In genomic region chr6:88540093-88540755, GRCm38 (mm10) we compare ENCODE assay signal across 27 mouse cellular contexts. TPM values are rescaled to one million over a fixed set of nuclear protein-coding genes. Genes with fewer than 3 reads are reported as not detected.
A peak's percentile ranks its signal among the peaks of the same experiment; 100 is the strongest.
DNase-seq lines count a peak whose midpoint lies in the region; ATAC-seq and TF ChIP-seq lines count a peak whose summit lies in the region.
"Had no signal": no experiment of that assay in that cellular context is flagged by ENCODE, and none has a peak within 500 bp of the region (broad histone marks: within the 10 kb centered on the region; RNA-seq: fewer than 3 reads in every experiment).

No protein-coding gene starts in this region.

- H3K9ac ChIP-seq in kidney, postnatal 0 days (ENCODE audit: low read depth, low read length), result no peak overlapping the region
- H3K9ac ChIP-seq: embryonic facial prominence, embryonic 13.5 days; heart, embryonic 12.5 days; hindbrain, embryonic 14.5 days; lung, embryonic 15.5 days; midbrain, embryonic 15.5 days; neural tube, embryonic 15.5 days had no signal

- ATAC-seq in kidney, postnatal 0 days (replicated peaks; ENCODE audit: low FRiP score, low read depth), result no peak
- ATAC-seq: forebrain, embryonic 16.5 days; inflammation-experienced regulatory T-cells, adult 6 months; midbrain, embryonic 15.5 days had no signal

- no peaks in the 10 kb centered on the region for H3K36me3 ChIP-seq in kidney, postnatal 0 days (ENCODE audit: insufficient read depth, low read length)
- H3K36me3 ChIP-seq: embryonic facial prominence, embryonic 13.5 days; heart, embryonic 12.5 days; lung, embryonic 15.5 days; midbrain, embryonic 10.5 days; midbrain, embryonic 15.5 days; neural tube, embryonic 15.5 days had no signal

- no peak overlapping the region for H3K4me3 ChIP-seq in cerebellum, adult 2 months (replicated peaks; ENCODE audit: insufficient read depth, low read depth, low read length)
- H3K4me3 ChIP-seq in kidney, postnatal 0 days (replicated peaks; ENCODE audit: low read depth, low read length), result no peak overlapping the region
- no peak overlapping the region for H3K4me3 ChIP-seq in gastrocnemius, adult 2 months
- H3K4me3 ChIP-seq: embryonic facial prominence, embryonic 13.5 days; erythroblast, embryonic 14.5 days; heart, embryonic 12.5 days; lung, embryonic 15.5 days; midbrain, embryonic 10.5 days; midbrain, embryonic 15.5 days; neural tube, embryonic 15.5 days had no signal

- H3K27me3 ChIP-seq in cerebellum, adult 2 months (ENCODE audit: control insufficient read depth, insufficient read depth, low read length), result no peaks in the 10 kb centered on the region
- 0 out of 2 replicates have a peak, but pooled peaks cover 5% of the 10 kb centered on the region for H3K27me3 ChIP-seq in kidney, postnatal 0 days (ENCODE audit: insufficient read depth, low read length)
- H3K27me3 ChIP-seq: midbrain, embryonic 15.5 days; neural tube, embryonic 15.5 days had no signal

- no peaks in the 10 kb centered on the region for H3K9me3 ChIP-seq in kidney, postnatal 0 days (replicated peaks; ENCODE audit: low read length)
- H3K9me3 ChIP-seq: embryonic facial prominence, embryonic 13.5 days; heart, embryonic 12.5 days; lung, embryonic 15.5 days; midbrain, embryonic 10.5 days; midbrain, embryonic 15.5 days; neural tube, embryonic 15.5 days had no signal

- whole genome bisulfite sequencing in cerebellum, adult 2 months, result 25% methylated on average over 2 of the region's 2 CpGs
- WGBS in kidney, postnatal 0 days, result 49% methylated on average over 2 of the region's 2 CpGs

- peak; percentile 61 to 72 for DNase-seq in cerebellum, postnatal 10 days
- no peak for DNase-seq in cerebellum, adult 2 months
- peak; percentile 30 for DNase-seq in kidney, postnatal 0 days (ENCODE audit: low spot score)
- no peak for DNase-seq in kidney, postnatal 25 days
- DNase-seq in urinary bladder, adult 2 months (ENCODE audit: low spot score), result peak; percentile 13
- no peak for DNase-seq in urinary bladder, postnatal 4 days (ENCODE audit: low spot score in 2 of 2)
- DNase-seq in gastrocnemius, adult 2 months, result no peak
- no peak for DNase-seq in kidney, postnatal 10 days
- DNase-seq: cerebellum, adult 9-10 months; gastrocnemius, postnatal 14 days; kidney, adult 11 months; kidney, postnatal 4 days; layer of hippocampus, postnatal 36 days; liver; retina, postnatal 1 day; right cerebral cortex, postnatal 14 days; thymus, postnatal 4 days had no signal

- no peak overlapping the region for H3K27ac ChIP-seq in cerebellum, adult 2 months (ENCODE audit: insufficient read depth, low read length)
- H3K27ac ChIP-seq in kidney, postnatal 0 days, result no peak overlapping the region
- no peak overlapping the region for H3K27ac ChIP-seq in gastrocnemius, adult 2 months
- H3K27ac ChIP-seq: embryonic facial prominence, embryonic 13.5 days; hindbrain, embryonic 14.5 days; lung, embryonic 15.5 days; midbrain, embryonic 10.5 days; midbrain, embryonic 15.5 days; neural tube, embryonic 15.5 days had no signal

- no peak for TF ChIP-seq POLR2A in cerebellum, adult 2 months (IDR thresholded peaks at IDR 0.05; ENCODE audit: borderline replicate concordance, insufficient read depth, low read length)

- TF ChIP-seq CTCF in cerebellum, adult 2 months (IDR thresholded peaks at IDR 0.05; ENCODE audit: borderline replicate concordance, insufficient read depth, low read depth, low read length), result no peak
- no peak for TF ChIP-seq CTCF in kidney, postnatal 0 days (IDR thresholded peaks at IDR 0.05; ENCODE audit: low read depth)
- TF ChIP-seq CTCF in gastrocnemius, adult 2 months (IDR thresholded peaks at IDR 0.05), result no peak

- intact Hi-C loops in gastrocnemius, adult 2 months (cut with DNase I), result no loop called here

- H3K4me2 ChIP-seq in kidney, postnatal 0 days (ENCODE audit: low read length), result no peak overlapping the region
- H3K4me2 ChIP-seq: embryonic facial prominence, embryonic 13.5 days; heart, embryonic 12.5 days; hindbrain, embryonic 14.5 days; lung, embryonic 15.5 days; midbrain, embryonic 15.5 days; neural tube, embryonic 15.5 days had no signal

- peaks cover 5% of the 10 kb centered on the region for H3K4me1 ChIP-seq in cerebellum, adult 2 months (ENCODE audit: control insufficient read depth, insufficient read depth, low read length)
- no peaks in the 10 kb centered on the region for H3K4me1 ChIP-seq in kidney, postnatal 0 days (replicated peaks; ENCODE audit: insufficient read depth, low read length)
- H3K4me1 ChIP-seq: embryonic facial prominence, embryonic 13.5 days; lung, embryonic 15.5 days had no signal

RNA-seq across cellular contexts. Expression of gene Sec61a1, which starts 21.5 kb away (rescaled TPM):
- polyA plus RNA-seq in cerebellum, adult 2 months (2012; rRNA removed), result 86.8 and 93.3 TPM in 2 replicates
- 171 and 194 TPM in 2 replicates for polyA plus RNA-seq in kidney, postnatal 0 days (2015; fragmentation: Nextera tagmentation; extraction: Ambion mirVana)
- 130 and 145 TPM in 2 replicates for polyA plus RNA-seq in urinary bladder, adult 2 months (2012; rRNA removed)
- 10 to 100 TPM; 17.7 to 23.3 TPM for total RNA-seq in gastrocnemius, adult 2 months (2021)

Comparison
In these comparisons a context has a peak if more than half of its experiments do, and no peak if none do; other contexts are left out.
1. DNase-seq: peak in cerebellum, postnatal 10 days (2 of 2), kidney, postnatal 0 days (single experiment) and urinary bladder, adult 2 months (single experiment); none in cerebellum, adult 2 months (0 of 2), kidney, postnatal 25 days (0 of 2), urinary bladder, postnatal 4 days (0 of 2), gastrocnemius, adult 2 months (single experiment) and kidney, postnatal 10 days (single experiment).